Mouse (Mus musculus) small intestine, adult 2 months (tissue): ENCODE results near the gene Rasal1. TPM values are rescaled to one million over a fixed set of nuclear protein-coding genes. Genes with fewer than 3 reads are reported as not detected.
A peak's percentile ranks its signal among the peaks of the same experiment; 100 is the strongest.

Experiments
- H3K27ac ChIP-seq: fragments of 200-500 bp; 2 replicates; pipeline ENCODE4 v1.5.1; 2012; ENCODE audit warnings: low read depth, low read length, control low read depth, inconsistent platforms; ENCODE audit not compliant: insufficient read depth
- H3K27me3 ChIP-seq: fragments of 200-500 bp; 2 replicates; pipeline ENCODE4 v1.6.1; 2012; ENCODE audit warnings: mild to moderate bottlenecking, moderate library complexity, low read length, inconsistent platforms; ENCODE audit not compliant: control insufficient read depth, insufficient read depth
- H3K36me3 ChIP-seq: fragments of 200-500 bp; 2 replicates; pipeline ENCODE4 v1.6.1; 2012; ENCODE audit warnings: mild to moderate bottlenecking, low read length, control low read depth, inconsistent platforms; ENCODE audit not compliant: control insufficient read depth, insufficient read depth
- H3K4me1 ChIP-seq: fragments of 200-500 bp; 2 replicates; pipeline ENCODE4 v1.6.1; 2012; ENCODE audit warnings: low read length, inconsistent platforms, mixed read lengths; ENCODE audit not compliant: control insufficient read depth, insufficient read depth, insufficient read length
- H3K4me3 ChIP-seq: fragments of 200-500 bp; 2 replicates; pipeline ENCODE4 v1.5.1; 2012; ENCODE audit warnings: low read depth, mild to moderate bottlenecking, control low read depth, inconsistent platforms, low read length, moderate library complexity
- CTCF ChIP-seq: fragments of 200-500 bp; IDR thresholded peaks from 2 replicates; pipeline ENCODE4 v1.5.1; 2012; ENCODE audit warnings: low read depth, mild to moderate bottlenecking, control low read depth, inconsistent platforms, low read length, moderate library complexity, mixed read lengths; ENCODE audit not compliant: insufficient replicate concordance, insufficient read length; ENCODE audit errors: extremely low read depth
- POLR2A ChIP-seq: fragments of 200-500 bp; IDR thresholded peaks from 2 replicates; pipeline ENCODE4 v1.6.1; 2012; ENCODE audit warnings: low read depth, mild to moderate bottlenecking, control low read depth, inconsistent platforms, low read length, moderate library complexity
- WGBS: fragments of 180-500 bp; shearing (Covaris S2); methylation state at CpG from one replicate; pipeline ENCODE4 v1.1.7; 2018; 5-methylcytosine and 5-hydroxymethylcytosine counted together
- polyA plus RNA-seq: library from polyadenylated mRNA; depleted of rRNA; stranded (reverse); fragments of >200 nt; gene quantifications from 2 replicates; pipeline ENCODE4 v1.2.3, GENCODE M21; 2012

Gene Rasal1
- polyA plus RNA-seq, 1 experiment: 1.7 TPM

DNA sequence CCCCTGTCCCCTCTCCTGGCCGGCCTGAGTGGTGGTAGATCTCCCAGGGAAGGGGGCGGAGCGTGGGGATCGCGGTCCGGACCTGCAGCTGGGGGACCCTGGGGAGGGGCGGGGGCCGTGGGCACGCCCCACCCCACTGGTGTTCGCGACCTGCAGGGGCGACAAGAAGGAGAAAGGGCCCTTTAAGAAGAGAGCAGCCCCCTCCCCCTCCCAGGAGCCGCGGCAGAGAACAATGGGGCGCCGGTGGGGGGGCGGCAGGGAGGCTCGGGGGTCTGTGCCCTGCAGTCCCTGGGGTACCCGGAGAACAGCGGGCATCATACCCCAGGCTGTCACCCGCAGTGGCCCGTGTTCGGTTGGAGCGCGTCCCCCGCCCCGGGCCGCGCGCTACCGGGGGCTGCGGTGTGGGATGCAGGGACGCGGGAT is 62.2 kb downstream of the Rasal1 start:
- WGBS: 6% methylated on average over 32 of the region's 34 CpGs
- peaks cover 10% of the 10 kb centered on the region for H3K27me3 ChIP-seq
- no peak for TF ChIP-seq CTCF

DNA sequence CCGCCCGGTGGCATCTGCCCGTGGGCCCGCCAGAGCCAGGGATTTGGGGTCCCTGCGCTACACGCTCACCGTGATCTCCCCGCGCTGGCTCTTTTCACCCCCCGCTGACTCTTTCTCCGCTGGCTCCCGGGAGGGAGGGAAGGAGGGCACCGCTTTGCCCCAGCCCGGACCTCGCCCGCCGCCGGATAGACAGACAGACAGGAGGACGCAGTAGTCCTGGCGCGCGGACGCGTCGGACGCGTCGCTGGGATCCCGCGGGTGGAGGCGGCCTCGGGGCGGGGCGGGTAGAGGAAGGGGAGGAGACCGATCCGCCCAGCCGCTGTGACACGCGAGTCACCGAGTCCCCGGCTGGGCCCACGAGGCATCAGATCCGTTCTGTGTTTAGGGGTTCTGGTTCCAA is 62.8 kb downstream of the Rasal1 start:
- Histone ChIP-seq H3K27me3 (peaks cover 10% of the 10 kb centered on the region), H3K4me3 (peak overlapping the region; percentile 68), H3K4me1 (peaks cover 3% of the 10 kb centered on the region; the same call in 1 of the 2 replicates), H3K36me3 (no peaks in the 10 kb centered on the region), H3K27ac (no peak overlapping the region)
- TF ChIP-seq POLR2A (no peak), CTCF (no peak)
- WGBS: 1% methylated on average over 41 of the region's 43 CpGs

More for the DNA sequence above, 62.2 kb downstream of the Rasal1 start:
- Histone ChIP-seq H3K4me1 (peaks cover 3% of the 10 kb centered on the region; the same call in 1 of the 2 replicates), H3K4me3 (peak overlapping the region; percentile 68), H3K36me3 (no peaks in the 10 kb centered on the region), H3K27ac (no peak overlapping the region)

DNA sequence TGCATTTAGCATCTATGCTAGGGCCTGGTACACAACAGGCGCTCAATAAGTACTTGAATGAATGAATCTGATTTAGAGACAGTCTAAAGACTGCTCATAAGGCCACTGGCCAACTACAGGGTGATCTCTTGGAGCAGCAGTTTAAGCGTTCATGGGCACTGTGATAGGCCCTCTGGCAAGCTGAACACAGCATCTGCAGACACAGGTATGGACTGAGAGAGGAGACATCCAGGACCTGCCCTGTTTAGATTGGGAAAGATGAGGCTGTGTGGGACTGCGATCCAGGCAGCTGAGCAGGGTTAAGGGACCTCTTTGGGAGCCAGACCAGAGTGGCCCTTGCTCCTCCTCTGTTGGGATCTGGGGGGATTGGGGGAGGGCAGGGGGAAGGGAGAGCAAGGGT is 63.2 kb downstream of the Rasal1 start, which contains the start of gene Dtx1:
Gene Dtx1 (minus strand): TSS at position 101 of the 400 bp plus-strand sequence.
- TF ChIP-seq POLR2A (no peak), CTCF (no peak)
- 37% methylated on average over 3 of the region's 3 CpGs for WGBS
- Histone ChIP-seq H3K27ac (no peak within 1 kb of the TSS), H3K36me3 (no peaks in the 10 kb centered on the region), H3K4me1 (peaks cover 3% of the 10 kb centered on the region; the same call in 1 of the 2 replicates), H3K4me3 (peak within 1 kb of the TSS; percentile 68), H3K27me3 (peaks cover 10% of the 10 kb centered on the region)

- H3K27ac ChIP-seq: no peak overlapping the region
- H3K36me3 ChIP-seq: no peaks in the 10 kb centered on the region
- peaks cover 10% of the 10 kb centered on the region for H3K27me3 ChIP-seq
- TF ChIP-seq CTCF (no peak), POLR2A (no peak)
- H3K4me3 ChIP-seq: no peak overlapping the region
- WGBS: 71% methylated on average over 8 of the region's 8 CpGs
- H3K4me1 ChIP-seq: peaks cover 3% of the 10 kb centered on the region; the same call in 1 of the 2 replicates
Observed at GRCm38 (mm10) chr5:120712721-120713120, 64.1 kb downstream of the Rasal1 start.

- TF ChIP-seq POLR2A: no peak
- TF ChIP-seq CTCF: peak; percentile 88
- H3K27me3 ChIP-seq: peaks cover 10% of the 10 kb centered on the region
- no peaks in the 10 kb centered on the region for H3K36me3 ChIP-seq
- no peak overlapping the region for H3K4me3 ChIP-seq
- no peak overlapping the region for H3K27ac ChIP-seq
- peaks cover 3% of the 10 kb centered on the region; the same call in 1 of the 2 replicates for H3K4me1 ChIP-seq
- 2% methylated on average over 16 of the region's 16 CpGs for WGBS
Observed at GRCm38 (mm10) chr5:120714314-120714713, 65.7 kb downstream of the Rasal1 start.

GRCm38 (mm10) chr5:120717136-120717535 is 68.5 kb downstream of the Rasal1 start:
- TF ChIP-seq POLR2A: no peak
- TF ChIP-seq CTCF: no peak
- Histone ChIP-seq H3K4me1 (no peaks in the 10 kb centered on the region), H3K27ac (no peak overlapping the region), H3K27me3 (peaks cover 3% of the 10 kb centered on the region; the same call in 1 of the 2 replicates), H3K4me3 (no peak overlapping the region), H3K36me3 (no peaks in the 10 kb centered on the region)
- 70% methylated on average over 10 of the region's 10 CpGs for WGBS

- no peaks in the 10 kb centered on the region for H3K4me1 ChIP-seq
Observed at GRCm38 (mm10) chr5:120718600-120719378, 70.2 kb downstream of the Rasal1 start.

More at GRCm38 (mm10) chr5:120718600-120719378, 70.2 kb downstream of the Rasal1 start:
- TF ChIP-seq POLR2A (no peak), CTCF (no peak)
- no peak overlapping the region for H3K4me3 ChIP-seq
- H3K36me3 ChIP-seq: no peaks in the 10 kb centered on the region
- WGBS: 40% methylated on average over 15 of the region's 15 CpGs
- H3K27me3 ChIP-seq: 0 out of 2 replicates have a peak, but pooled peaks cover under 1% of the 10 kb centered on the region
- no peak overlapping the region for H3K27ac ChIP-seq
